Mouse (Mus musculus) embryonic facial prominence, embryonic 14.5 days (tissue): ENCODE measurements around the gene Cep41. TPM values are rescaled to one million over a fixed set of nuclear protein-coding genes. Genes with fewer than 3 reads are reported as not detected.
A peak's percentile ranks its signal among the peaks of the same experiment; 100 is the strongest.

Source experiments
- ATAC-seq: fragments of 200-750 bp; cut with Nextera tagmentation; 2 replicates; pipeline ENCODE4 v1.8.0; 2017; ENCODE audit warnings: low read depth, moderate number of reproducible peaks, moderate TSS enrichment
- DNase-seq: peaks from one replicate; pipeline ENCODE4 v3.0.0-alpha.2; 2015; ENCODE audit warnings: low spot score
- H3K27ac ChIP-seq: fragments of 300-500 bp; sonication (generic); replicated peaks from 2 replicates; pipeline ENCODE4 v1.5.1; 2014; ENCODE audit warnings: low read depth, mild to moderate bottlenecking, low read length, moderate library complexity
- H3K27me3 ChIP-seq: fragments of 300-500 bp; sonication (generic); replicated peaks from 2 replicates; pipeline ENCODE4 v1.6.1; 2014; ENCODE audit warnings: low read length; ENCODE audit not compliant: control insufficient read depth, insufficient read depth
- H3K36me3 ChIP-seq: fragments of 300-500 bp; sonication (generic); 2 replicates; pipeline ENCODE4 v1.6.1; 2014; ENCODE audit warnings: low read length, mixed read lengths; ENCODE audit not compliant: control insufficient read depth, insufficient read depth
- H3K4me1 ChIP-seq: fragments of 300-500 bp; sonication (generic); 2 replicates; pipeline ENCODE4 v1.6.1; 2014; ENCODE audit warnings: antibody characterized with exemption, low read length; ENCODE audit not compliant: control insufficient read depth, insufficient read depth
- H3K4me2 ChIP-seq: fragments of 300-500 bp; sonication (generic); 2 replicates; pipeline ENCODE4 v1.6.1; 2014; ENCODE audit warnings: low read depth, mild to moderate bottlenecking, low read length, moderate library complexity, mixed read lengths
- H3K4me3 ChIP-seq: fragments of 300-500 bp; sonication (generic); 2 replicates; pipeline ENCODE4 v1.5.1; 2014; ENCODE audit warnings: low read depth, mild to moderate bottlenecking, low read length
- H3K9ac ChIP-seq: fragments of 300-500 bp; sonication (generic); 2 replicates; pipeline ENCODE4 v1.6.1; 2014; ENCODE audit warnings: low read depth, mild to moderate bottlenecking, low read length, moderate library complexity, mixed read lengths
- H3K9me3 ChIP-seq: fragments of 300-500 bp; sonication (generic); 2 replicates; pipeline ENCODE4 v1.6.1; 2016; ENCODE audit warnings: low read length; ENCODE audit not compliant: control insufficient read depth
- WGBS: fragments of 180-500 bp; shearing (Covaris S2); extraction: QIAGEN DNeasy Blood & Tissue Kit; methylation state at CpG from one replicate; pipeline ENCODE4 v1.1.7; 2014; 5-methylcytosine and 5-hydroxymethylcytosine counted together
- polyA plus RNA-seq: library from polyadenylated mRNA; unstranded; fragments of >200 nt; fragmentation: Nextera tagmentation; extraction: Ambion mirVana; gene quantifications from 2 replicates; pipeline ENCODE4 v1.2.1, GENCODE M21; 2014

The Cep41 gene
- polyA plus RNA-seq, 1 experiment from 2014 or later, result 38.6 TPM

DNA sequence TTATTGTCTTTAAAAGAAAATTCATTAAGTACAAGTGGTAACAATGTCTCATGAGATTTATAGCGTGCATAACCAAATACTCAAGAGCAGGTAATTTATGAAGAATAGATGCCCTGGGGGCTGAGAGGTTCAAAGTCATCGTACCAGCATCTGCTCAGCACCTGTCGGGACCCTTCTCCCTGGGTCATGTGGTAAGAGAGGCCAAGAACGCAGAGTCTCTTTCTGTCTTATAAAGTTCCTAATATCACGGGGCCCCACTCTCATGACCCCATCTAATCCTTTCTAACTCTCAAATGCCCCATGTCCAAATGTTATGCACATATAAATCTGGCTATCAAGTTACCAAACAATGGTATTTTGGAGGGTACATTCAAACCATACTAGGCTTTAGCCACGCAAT lies 9.3 kb upstream of the Cep41 start:
- 49% methylated on average over 6 of the region's 6 CpGs for WGBS

DNA sequence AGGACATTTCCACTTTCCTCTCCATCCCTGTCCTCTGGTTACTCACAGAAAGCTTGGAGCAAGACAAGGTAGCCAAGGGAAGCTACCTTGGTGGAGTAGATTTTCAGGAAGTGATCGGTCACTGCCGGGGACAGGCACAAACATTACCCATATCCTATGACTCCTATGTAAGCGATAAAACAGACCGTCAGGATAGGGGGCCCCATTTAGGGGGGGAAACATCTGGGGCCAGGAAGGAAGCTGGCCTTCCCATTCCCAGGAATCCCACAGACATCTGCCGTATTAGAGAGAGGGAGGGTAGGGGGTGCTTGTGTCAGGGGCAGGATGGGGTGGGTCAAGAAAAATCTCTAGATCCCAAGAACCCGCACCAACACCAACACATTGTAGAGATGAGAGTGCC lies 6.6 kb upstream of the Cep41 start:
- H3K4me3 ChIP-seq, result no peak overlapping the region
- no peak overlapping the region for H3K4me2 ChIP-seq
- no peaks in the 10 kb centered on the region for H3K27me3 ChIP-seq
- DNase-seq (peak; percentile 43), ATAC-seq (no peak)
- peak overlapping the region; percentile 61; the same call in 1 of the 2 replicates for H3K27ac ChIP-seq
- peaks cover 25% of the 10 kb centered on the region for H3K4me1 ChIP-seq
- no peak overlapping the region for H3K9ac ChIP-seq
- no peaks in the 10 kb centered on the region for H3K9me3 ChIP-seq
- H3K36me3 ChIP-seq, result no peaks in the 10 kb centered on the region
- WGBS, result 41% methylated on average over 6 of the region's 6 CpGs

More for the DNA sequence above, 9.3 kb upstream of the Cep41 start:
- no peaks in the 10 kb centered on the region for H3K9me3 ChIP-seq
- no peak overlapping the region for H3K4me3 ChIP-seq
- peak; percentile 68 for DNase-seq
- H3K4me1 ChIP-seq, result peaks cover 22% of the 10 kb centered on the region
- H3K27me3 ChIP-seq, result no peaks in the 10 kb centered on the region
- H3K27ac ChIP-seq, result peak overlapping the region; percentile 61; the same call in 1 of the 2 replicates
- peak; percentile 27; the same call in 1 of the 2 replicates for ATAC-seq
- H3K36me3 ChIP-seq, result no peaks in the 10 kb centered on the region
- H3K4me2 ChIP-seq, result no peak overlapping the region
- no peak overlapping the region for H3K9ac ChIP-seq

DNA sequence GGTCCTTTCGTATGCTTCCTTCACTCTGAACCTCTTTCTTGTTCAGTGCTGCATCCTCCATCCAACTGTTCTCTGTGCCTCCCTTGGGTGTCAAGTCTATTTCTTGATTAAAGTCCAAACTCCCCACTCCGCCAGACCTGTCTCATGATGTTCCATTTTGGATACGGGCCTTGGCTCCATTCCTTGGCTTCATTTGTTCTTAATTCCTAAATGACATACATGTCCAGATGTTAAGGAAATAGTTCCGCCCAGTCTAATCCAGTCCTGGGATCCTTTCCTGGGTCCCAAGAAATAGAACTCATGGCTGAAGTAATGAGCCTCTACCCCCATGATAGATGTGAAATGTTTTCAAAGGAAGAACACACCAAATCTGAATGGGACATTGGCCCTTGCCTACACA lies 4.5 kb upstream of the Cep41 start:
- Histone ChIP-seq H3K4me1 (peaks cover 24% of the 10 kb centered on the region), H3K4me3 (no peak overlapping the region), H3K4me2 (no peak overlapping the region), H3K27me3 (no peaks in the 10 kb centered on the region), H3K27ac (peak overlapping the region; percentile 82), H3K9ac (no peak overlapping the region), H3K36me3 (no peaks in the 10 kb centered on the region), H3K9me3 (no peaks in the 10 kb centered on the region)
- DNase-seq, result peak; percentile 85
- 65% methylated on average over 4 of the region's 4 CpGs for WGBS
- ATAC-seq, result no peak

DNA sequence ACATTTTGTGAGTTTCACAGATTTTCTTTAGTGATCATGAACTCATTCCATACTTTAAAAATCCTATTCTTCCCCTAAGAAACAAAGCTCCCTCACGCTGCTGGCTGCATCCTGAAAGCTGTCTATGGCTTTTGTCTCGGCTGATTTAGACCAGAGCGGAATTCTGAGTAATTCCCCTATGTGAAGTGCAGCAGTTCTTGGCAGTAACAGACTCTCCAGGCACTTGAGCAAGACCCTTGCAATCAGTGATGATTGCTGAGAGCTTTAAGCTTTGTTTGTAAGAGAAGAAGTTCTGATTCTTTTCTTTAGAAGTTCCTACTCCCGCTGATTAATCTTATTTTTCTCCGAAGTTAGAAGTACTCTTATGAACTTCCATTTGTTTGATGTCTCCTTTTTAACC lies 3.9 kb upstream of the Cep41 start:
- ATAC-seq (no peak; the same call in 1 of the 2 replicates), DNase-seq (peak; percentile 91)
- 38% methylated on average over 5 of the region's 5 CpGs for WGBS
- H3K4me2 ChIP-seq, result no peak overlapping the region
- H3K36me3 ChIP-seq, result no peaks in the 10 kb centered on the region
- H3K9ac ChIP-seq, result no peak overlapping the region
- peak overlapping the region; percentile 82 for H3K27ac ChIP-seq
- H3K4me1 ChIP-seq, result peaks cover 26% of the 10 kb centered on the region
- no peaks in the 10 kb centered on the region for H3K27me3 ChIP-seq
- H3K4me3 ChIP-seq, result no peak overlapping the region
- H3K9me3 ChIP-seq, result no peaks in the 10 kb centered on the region

DNA sequence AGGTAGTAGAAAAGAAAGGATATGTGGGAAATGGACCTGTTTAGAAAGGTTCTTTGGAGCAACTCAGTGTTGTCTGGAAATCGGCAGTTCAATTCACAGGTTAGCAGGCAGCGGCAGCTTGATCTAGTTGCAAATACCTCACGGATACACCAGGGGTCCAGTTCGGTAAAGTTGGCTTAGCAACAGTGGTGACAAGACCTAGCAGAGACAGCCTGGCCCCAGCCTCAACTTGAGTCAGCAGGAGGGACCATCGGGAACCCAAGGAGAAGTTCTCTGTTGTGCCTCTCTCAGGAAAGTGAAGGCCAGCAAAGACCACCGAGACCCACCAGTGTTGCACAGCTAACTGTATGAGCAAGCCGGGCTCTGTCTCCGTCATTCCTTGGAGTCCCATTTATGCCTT lies 1.6 kb upstream of the Cep41 start:
- ATAC-seq (no peak), DNase-seq (no peak)
- WGBS, result 95% methylated on average over 8 of the region's 8 CpGs
- H3K9ac ChIP-seq, result no peak overlapping the region
- no peaks in the 10 kb centered on the region for H3K36me3 ChIP-seq
- peaks cover 22% of the 10 kb centered on the region for H3K4me1 ChIP-seq
- H3K27ac ChIP-seq, result no peak overlapping the region
- H3K4me2 ChIP-seq, result no peak overlapping the region
- no peak overlapping the region for H3K4me3 ChIP-seq
- no peaks in the 10 kb centered on the region for H3K9me3 ChIP-seq
- H3K27me3 ChIP-seq, result no peaks in the 10 kb centered on the region

DNA sequence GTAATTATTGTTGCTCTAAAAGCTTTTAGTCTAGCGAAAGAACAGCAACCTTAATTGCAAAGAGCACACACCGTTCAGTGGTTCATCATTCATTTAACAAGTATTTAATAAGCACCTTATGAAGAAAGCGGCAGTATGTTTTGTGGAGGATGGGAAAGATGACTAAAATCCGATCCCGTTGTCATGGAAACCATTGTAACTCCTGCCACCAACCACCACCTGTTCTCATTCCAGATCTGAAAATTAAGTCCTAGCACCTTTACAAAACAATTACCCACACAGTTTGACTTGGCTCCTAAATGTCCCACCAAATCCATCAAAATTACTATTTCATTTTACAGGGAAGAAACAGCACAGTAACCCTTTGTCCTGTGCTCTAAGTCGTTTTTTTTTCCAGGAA lies 660 bp upstream of the Cep41 start:
- Histone ChIP-seq H3K4me2 (peak overlapping the region; percentile 74), H3K4me3 (peak overlapping the region; percentile 54; the same call in 1 of the 2 replicates), H3K27ac (peak overlapping the region; percentile 95), H3K4me1 (peaks cover 16% of the 10 kb centered on the region; the same call in 1 of the 2 replicates), H3K9ac (peak overlapping the region; percentile 78; the same call in 1 of the 2 replicates), H3K27me3 (no peaks in the 10 kb centered on the region), H3K9me3 (no peaks in the 10 kb centered on the region), H3K36me3 (no peaks in the 10 kb centered on the region)
- no peak for DNase-seq
- 41% methylated on average over 6 of the region's 6 CpGs for WGBS
- no peak for ATAC-seq

DNA sequence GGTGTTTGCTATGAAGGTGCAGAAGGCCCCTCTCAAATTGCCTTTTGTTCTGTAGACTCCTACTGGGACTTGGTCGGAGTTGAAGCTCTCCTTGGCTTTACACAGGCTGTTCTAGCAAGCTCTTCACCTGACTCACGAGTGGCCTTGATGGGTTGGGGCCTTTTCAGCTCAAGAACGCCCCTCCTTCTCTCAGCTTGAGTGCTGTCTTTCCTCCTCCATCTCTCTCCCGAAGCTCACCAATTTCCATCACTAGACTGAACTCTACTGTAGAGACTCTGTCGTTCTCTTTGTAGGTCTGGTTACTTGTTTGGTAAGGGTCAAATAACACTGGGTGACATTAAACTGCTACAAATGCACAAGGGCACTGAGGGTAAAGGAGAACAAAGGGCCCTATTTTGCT lies 723 bp downstream of the Cep41 start:
- H3K4me3 ChIP-seq, result peak overlapping the region; percentile 54
- DNase-seq, result no peak
- ATAC-seq, result no peak
- no peaks in the 10 kb centered on the region for H3K27me3 ChIP-seq
- no peaks in the 10 kb centered on the region for H3K9me3 ChIP-seq
- peak overlapping the region; percentile 95 for H3K27ac ChIP-seq
- H3K4me2 ChIP-seq, result peak overlapping the region; percentile 74
- H3K9ac ChIP-seq, result peak overlapping the region; percentile 78
- H3K4me1 ChIP-seq, result peaks cover 10% of the 10 kb centered on the region; the same call in 1 of the 2 replicates
- no peaks in the 10 kb centered on the region for H3K36me3 ChIP-seq
- WGBS, result 65% methylated on average over 5 of the region's 5 CpGs

DNA sequence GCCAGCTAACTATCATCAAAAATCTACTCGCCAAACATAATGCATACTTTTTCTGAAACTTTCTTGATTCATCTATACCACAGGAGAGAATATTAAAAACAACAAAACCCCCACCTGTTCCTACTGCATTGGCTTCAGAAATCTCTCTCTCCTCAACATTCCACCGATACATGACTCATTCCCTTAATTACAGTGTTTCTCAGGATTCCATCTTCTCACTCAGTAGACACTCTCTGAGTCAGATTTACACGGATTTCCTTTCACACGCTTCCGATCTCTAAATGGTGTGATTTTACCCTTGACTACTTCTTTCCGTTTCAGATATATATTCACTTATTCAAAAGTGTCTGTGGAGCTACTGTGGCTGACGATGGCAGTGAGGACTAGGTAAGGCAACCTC lies 6.4 kb downstream of the Cep41 start:
- H3K27ac ChIP-seq, result no peak overlapping the region
- DNase-seq (no peak), ATAC-seq (no peak)
- H3K36me3 ChIP-seq, result no peaks in the 10 kb centered on the region
- H3K4me1 ChIP-seq, result peaks cover 11% of the 10 kb centered on the region; the same call in 1 of the 2 replicates
- H3K4me3 ChIP-seq, result no peak overlapping the region
- WGBS, result 84% methylated on average over 7 of the region's 7 CpGs
- H3K4me2 ChIP-seq, result no peak overlapping the region
- H3K9ac ChIP-seq, result no peak overlapping the region
- H3K9me3 ChIP-seq, result no peaks in the 10 kb centered on the region
- no peaks in the 10 kb centered on the region for H3K27me3 ChIP-seq

DNA sequence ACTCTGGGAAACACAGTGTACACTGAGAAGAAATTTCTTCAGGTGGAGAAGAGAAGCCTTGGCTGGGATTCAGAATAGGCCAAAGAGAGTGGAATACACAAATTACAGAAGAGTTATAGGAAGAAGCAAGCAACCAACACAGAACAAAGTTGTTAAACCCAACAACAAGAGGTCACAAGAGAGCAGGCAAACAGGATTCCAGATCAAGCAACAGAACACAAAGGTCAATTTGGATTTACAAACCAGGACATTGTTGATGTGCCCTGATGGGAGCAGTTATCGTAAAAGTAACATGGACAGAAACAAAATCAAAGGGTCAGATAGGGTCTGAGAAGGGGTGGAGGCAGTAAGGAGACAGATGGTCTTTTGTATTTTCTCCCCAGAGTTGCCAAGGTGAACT lies 9.0 kb downstream of the Cep41 start:
- H3K4me1 ChIP-seq, result peaks cover 27% of the 10 kb centered on the region
- DNase-seq, result no peak
- H3K27me3 ChIP-seq, result no peaks in the 10 kb centered on the region
- H3K4me2 ChIP-seq, result no peak overlapping the region
- H3K36me3 ChIP-seq, result no peaks in the 10 kb centered on the region
- H3K9ac ChIP-seq, result no peak overlapping the region
- ATAC-seq, result no peak
- no peak overlapping the region for H3K4me3 ChIP-seq
- H3K27ac ChIP-seq, result no peak overlapping the region
- no peaks in the 10 kb centered on the region for H3K9me3 ChIP-seq
- 88% methylated on average over 1 of the region's 1 CpGs for WGBS
